Mouse (Mus musculus) frontal cortex, postnatal 36 days (tissue): ENCODE results near the gene Wbp2.

Source experiments
- DNase-seq, 2 experiments: peaks; one replicate each; pipeline ENCODE4 v3.0.0; 2022; ENCODE audit warnings: low spot score in 2 of 2

The Wbp2 gene

GRCm38 (mm10) chr11:116089545-116089944 is 2.8 kb upstream of the Wbp2 start:
- DNase-seq = no peak

DNA sequence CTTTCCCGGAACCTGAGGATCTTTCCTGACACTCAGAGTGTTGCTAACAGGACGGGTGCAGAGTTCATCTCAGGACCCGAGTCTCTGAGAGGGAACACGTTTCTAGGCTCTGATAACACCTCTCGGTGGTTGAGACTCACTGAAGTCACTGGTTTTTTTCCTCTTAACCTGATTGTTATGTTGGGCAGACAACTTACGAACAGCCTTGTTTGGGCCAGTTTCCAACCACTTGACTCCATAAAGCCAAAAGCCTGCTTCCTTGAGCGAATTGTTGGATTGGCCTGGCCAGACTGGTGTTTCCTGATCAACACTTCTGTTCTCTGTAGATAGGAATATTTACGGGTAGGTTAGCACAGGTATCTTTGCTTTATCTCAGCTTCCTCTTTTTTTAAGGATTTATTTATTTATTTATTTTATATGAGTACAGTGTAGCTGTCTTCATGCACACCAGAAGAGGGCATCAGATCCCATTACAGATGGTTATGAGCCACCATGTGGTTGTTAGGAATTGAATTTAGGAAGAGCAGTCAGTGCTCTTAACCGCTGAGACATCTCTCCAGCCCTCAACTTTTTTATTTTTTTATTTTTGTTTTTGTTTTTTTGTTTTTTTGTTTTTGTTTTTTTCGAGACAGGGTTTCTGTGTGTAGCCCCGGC is 2.1 kb upstream of the Wbp2 start:
- DNase-seq = no peak

DNA sequence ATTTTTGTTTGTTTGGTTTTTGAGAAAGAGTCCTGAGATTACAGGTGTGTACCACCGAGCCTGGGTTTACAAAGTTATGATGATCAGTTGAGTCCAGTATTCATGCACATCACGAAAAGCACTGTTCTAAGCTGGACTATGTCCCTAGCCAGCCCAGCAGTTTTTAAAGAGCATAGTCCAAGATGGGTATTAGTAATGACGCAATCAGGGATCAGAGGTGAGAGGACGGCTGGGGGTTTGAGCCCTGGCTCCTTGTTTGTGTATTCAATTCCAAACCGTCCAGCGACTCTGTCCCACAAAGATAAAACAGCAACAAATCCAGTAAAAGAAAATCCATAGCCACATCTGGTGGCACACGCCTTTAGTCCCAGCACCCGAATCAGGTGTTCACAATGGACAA is 1.4 kb upstream of the Wbp2 start:
- DNase-seq = no peak

GRCm38 (mm10) chr11:116087194-116088130 is 667 bp upstream of the Wbp2 start:
- DNase-seq = peak; percentile 78 to 84

- no peak for DNase-seq
Measured at GRCm38 (mm10) chr11:116084166-116084565, 2.6 kb downstream of the Wbp2 start.

DNA sequence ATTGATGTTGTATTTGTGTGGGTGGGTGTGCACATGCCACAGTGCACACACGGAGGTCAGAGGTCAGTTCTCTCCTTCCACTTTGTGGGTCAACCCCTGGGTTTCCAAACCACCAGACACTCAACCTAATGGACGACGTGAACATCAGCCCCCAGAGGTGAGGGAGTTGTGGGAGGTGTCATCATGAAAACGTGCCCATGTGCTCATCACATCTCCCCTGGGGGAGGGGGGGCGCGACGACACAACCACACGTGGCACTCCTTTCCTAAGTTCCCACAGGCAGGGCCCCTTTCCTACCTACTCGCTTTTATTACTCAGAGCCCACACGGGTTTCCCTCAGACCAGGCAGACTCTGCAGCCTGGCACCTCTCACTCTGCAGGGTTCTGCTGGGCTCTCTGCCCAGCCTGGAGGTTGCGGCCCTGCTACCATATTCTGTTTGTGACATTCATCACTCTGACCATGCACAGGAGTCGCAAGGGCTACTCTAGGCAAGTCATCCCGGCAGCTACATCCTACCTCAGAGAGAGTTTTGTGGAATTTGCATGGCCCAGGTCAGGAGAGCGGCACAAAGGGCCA is 3.6 kb downstream of the Wbp2 start:
- DNase-seq = no peak

DNA sequence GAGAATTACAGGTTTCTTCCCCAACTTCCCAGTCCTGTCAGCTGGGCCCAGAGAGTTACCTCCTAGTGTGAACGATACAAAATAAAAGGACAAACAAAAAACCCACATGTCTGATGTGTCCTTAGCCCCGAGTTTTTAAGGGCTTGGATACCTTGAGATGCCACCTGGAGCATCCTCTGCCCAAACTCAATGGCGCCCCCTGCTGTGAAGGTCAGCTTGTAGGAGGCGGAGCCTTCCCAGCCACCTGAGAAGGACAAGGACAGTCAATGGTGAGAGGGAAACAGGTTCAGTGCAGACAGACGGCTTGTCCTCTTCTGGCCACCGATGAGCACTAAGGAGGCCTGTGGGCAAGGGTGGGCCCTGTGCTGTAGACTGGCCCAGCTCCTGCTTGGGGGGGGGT is 5.7 kb downstream of the Wbp2 start:
- DNase-seq = peak in 1 of 2 experiments; percentile 52

GRCm38 (mm10) chr11:116079511-116079910 is 7.3 kb downstream of the Wbp2 start:
- DNase-seq = peak; percentile 83 to 84

GRCm38 (mm10) chr11:116078676-116079320 is 8.0 kb downstream of the Wbp2 start:
- no peak for DNase-seq

DNA sequence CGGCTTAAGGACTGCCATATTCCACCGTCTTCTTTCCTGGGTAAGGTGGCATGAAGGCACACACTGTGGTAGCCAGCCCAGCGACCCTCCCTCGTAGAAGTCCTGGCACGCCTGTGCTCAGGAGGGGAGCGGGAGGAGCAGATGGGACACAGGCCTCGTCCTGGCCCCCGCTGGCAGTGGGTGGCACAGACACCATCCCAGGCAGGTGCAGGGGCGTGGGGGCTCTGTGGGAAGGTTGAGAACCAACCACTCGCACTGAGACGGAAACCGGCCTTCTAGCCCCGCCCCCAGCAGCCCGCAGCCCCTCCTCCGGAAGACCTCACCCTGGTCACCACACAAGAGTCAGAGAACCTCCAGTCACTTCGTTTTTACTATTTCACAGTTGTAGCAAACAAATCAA is 8.6 kb downstream of the Wbp2 start:
- no peak for DNase-seq

DNA sequence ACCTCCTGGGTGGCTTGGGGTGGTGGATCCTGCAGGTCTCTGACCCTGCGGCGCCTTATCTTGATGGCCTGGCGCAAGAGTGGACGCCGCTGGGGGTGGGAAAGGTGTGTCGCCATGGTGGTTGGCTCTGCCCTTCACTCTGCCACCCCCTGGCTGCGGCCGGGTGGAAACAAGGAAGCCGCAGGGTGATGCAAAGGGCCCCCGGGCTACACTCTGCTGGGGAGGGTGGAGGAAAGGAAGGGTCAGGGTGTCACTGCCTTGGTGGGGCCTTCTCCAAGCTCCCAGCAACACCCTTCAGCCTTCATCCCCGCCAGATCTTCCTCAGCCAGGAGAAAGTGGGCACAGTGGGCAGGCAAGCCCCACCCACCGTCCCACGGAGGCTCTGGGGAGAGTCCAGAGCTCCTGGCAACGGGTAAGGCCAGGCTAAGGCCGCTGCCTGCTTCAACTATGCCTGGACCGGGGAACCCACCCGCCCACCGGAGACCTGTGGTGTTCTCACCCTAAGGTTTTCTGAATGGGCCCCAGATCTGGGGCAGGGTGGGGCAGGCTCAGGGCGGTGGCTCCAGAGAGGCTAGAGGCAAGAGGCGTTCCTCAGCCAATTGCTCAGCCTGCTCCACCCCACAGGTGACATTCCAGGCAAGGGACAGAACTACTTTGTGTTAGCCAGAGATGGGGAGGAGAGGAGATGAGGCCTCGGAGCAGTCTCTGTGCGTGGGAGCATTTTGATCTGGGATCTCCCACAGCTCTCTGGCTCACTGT is 9.2 kb downstream of the Wbp2 start, which contains the start of gene Unc13d:
Gene Unc13d, minus strand, starts transcription at position 516 of the 759 bp plus-strand sequence.
- DNase-seq = no peak

- DNase-seq = no peak
Measured at GRCm38 (mm10) chr11:116076836-116077235, 10.0 kb downstream of the Wbp2 start.

GRCm38 (mm10) chr11:116076266-116076540 is 10.6 kb downstream of the Wbp2 start:
- DNase-seq = no peak

DNA sequence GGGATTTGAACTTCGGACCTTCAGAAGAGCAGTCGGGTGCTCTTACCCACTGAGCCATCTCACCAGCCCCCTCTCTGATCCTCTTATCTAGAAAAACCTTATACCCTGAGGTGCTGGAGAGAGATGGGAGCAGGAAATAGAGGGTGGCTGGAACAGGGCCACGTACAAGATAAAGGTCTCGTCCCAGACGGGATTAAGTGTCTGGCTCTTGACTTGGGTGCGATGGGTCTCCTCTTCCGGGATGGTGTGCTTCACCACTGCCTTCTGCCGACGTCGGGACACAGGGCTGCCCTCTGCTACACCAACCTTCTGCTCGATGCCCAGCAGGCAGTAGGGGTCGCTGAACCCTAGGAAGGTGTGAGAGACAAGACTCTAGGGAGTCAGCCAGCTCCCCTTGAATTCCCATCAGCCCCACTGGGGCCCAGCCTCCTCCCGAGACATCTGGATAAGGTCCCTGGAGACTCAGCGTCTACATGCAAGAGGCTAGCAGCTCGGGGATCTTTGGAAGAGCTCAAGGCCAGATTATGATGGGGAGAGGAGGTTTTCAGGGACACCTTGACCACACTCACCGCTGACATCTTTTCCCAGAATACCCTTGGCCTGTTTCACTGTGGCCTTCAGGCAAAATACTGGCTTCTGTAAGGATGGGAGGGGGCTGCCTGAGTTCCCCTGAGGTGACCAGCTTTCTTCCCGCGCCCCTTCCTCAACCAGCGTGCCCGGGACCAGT is 11.1 kb downstream of the Wbp2 start:
- no peak for DNase-seq

- DNase-seq = no peak
Measured at GRCm38 (mm10) chr11:116074436-116074991, 12.3 kb downstream of the Wbp2 start.

- no peak for DNase-seq
Measured at GRCm38 (mm10) chr11:116072608-116073007, 14.2 kb downstream of the Wbp2 start.

- no peak for DNase-seq
Measured at GRCm38 (mm10) chr11:116071510-116071909, 15.3 kb downstream of the Wbp2 start.

DNA sequence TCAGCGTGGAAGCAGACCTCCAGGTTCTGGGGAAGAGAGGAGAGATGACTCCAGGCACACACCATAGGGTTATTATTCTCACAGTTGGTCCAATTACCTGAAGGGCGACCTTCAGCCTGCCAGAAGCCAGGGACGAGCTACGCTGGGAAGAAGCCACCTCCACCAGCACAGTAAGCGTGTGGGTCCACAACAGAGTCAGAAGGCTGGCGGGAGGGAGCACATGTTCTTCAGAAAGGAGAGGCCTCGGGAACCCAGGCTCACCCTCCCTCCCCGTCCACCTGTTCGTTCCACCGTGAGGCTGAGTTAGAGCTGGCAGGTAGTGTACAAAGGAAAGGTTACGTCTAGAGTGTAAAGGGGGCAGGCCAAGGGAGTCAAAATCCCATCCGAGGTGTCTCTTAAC is 21.4 kb downstream of the Wbp2 start:
- DNase-seq = no peak

- no peak for DNase-seq
Measured at GRCm38 (mm10) chr11:116064187-116064867, 22.5 kb downstream of the Wbp2 start.

DNA sequence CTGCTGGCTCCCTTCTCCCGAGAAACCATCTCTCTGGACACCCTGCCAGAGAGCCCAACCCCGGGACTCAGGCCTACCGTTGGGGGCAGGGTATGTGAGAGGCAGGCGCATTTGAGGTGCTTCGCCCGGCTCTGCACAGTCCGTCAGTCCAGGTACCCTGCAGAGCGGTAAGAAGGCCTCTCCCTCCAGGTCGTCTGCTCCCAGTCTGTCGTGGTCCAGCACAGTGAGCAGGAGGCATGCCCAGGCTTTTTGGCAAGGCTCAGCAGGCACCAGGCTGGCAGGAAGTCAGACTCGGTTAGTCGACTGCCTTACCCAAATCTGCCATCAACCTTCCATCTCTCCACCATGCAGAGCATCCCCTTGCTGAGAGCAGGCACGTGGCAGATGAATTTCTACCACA is 23.2 kb downstream of the Wbp2 start:
- no peak for DNase-seq
